Mouse (Mus musculus) limb, embryonic 14.5 days (tissue): ENCODE measurements around the gene Irf2. TPM values are rescaled to one million over a fixed set of nuclear protein-coding genes. Genes with fewer than 3 reads are reported as not detected.

Experiments
- ATAC-seq: fragments of 200-750 bp; cut with Nextera tagmentation; 2 replicates; pipeline ENCODE4 v1.8.0; 2017; ENCODE audit warnings: low read depth, moderate number of reproducible peaks, moderate TSS enrichment; ENCODE audit not compliant: low FRiP score
- DNase-seq: peaks from one replicate; pipeline ENCODE4 v3.0.0-alpha.2; 2015; ENCODE audit warnings: low spot score
- H3K27ac ChIP-seq: fragments of 300-500 bp; sonication (generic); replicated peaks from 2 replicates; pipeline ENCODE4 v1.5.1; 2014; ENCODE audit warnings: low read depth, mild to moderate bottlenecking, low read length, moderate library complexity, mixed read lengths
- H3K27me3 ChIP-seq: fragments of 300-500 bp; sonication (generic); 2 replicates; pipeline ENCODE4 v1.6.1; 2014; ENCODE audit warnings: low read length, mixed read lengths; ENCODE audit not compliant: control insufficient read depth, insufficient read depth
- H3K36me3 ChIP-seq: fragments of 300-500 bp; sonication (generic); 2 replicates; pipeline ENCODE4 v1.6.1; 2014; ENCODE audit warnings: mild to moderate bottlenecking, low read length, moderate library complexity, mixed read lengths; ENCODE audit not compliant: control insufficient read depth, insufficient read depth
- H3K4me1 ChIP-seq: fragments of 300-500 bp; sonication (generic); 2 replicates; pipeline ENCODE4 v1.6.1; 2014; ENCODE audit warnings: antibody characterized with exemption, low read length, mixed read lengths; ENCODE audit not compliant: control insufficient read depth, insufficient read depth
- H3K4me2 ChIP-seq: fragments of 300-500 bp; sonication (generic); replicated peaks from 2 replicates; pipeline ENCODE4 v1.6.1; 2014; ENCODE audit warnings: low read depth, mild to moderate bottlenecking, low read length, moderate library complexity; ENCODE audit not compliant: severe bottlenecking
- H3K4me3 ChIP-seq: fragments of 300-500 bp; sonication (generic); replicated peaks from 2 replicates; pipeline ENCODE4 v1.5.1; 2014; ENCODE audit warnings: low read length
- H3K9ac ChIP-seq: fragments of 300-500 bp; sonication (generic); 2 replicates; pipeline ENCODE4 v1.6.1; 2014; ENCODE audit warnings: mild to moderate bottlenecking, low read depth, low read length, moderate library complexity; ENCODE audit not compliant: severe bottlenecking
- H3K9me3 ChIP-seq: fragments of 300-500 bp; sonication (generic); 2 replicates; pipeline ENCODE4 v1.6.1; 2016; ENCODE audit warnings: low read length; ENCODE audit not compliant: control insufficient read depth
- POLR2A ChIP-seq: fragments of 200-500 bp; IDR thresholded peaks from 2 replicates; pipeline ENCODE4 v1.8.0; 2012; ENCODE audit warnings: inconsistent platforms, mild to moderate bottlenecking, moderate library complexity, borderline replicate concordance; ENCODE audit not compliant: insufficient read depth, insufficient read length; ENCODE audit errors: extremely low read depth
- WGBS: fragments of 180-500 bp; shearing (Covaris S2); extraction: QIAGEN DNeasy Blood & Tissue Kit; methylation state at CpG from one replicate; pipeline ENCODE4 v1.1.7; 2014; 5-methylcytosine and 5-hydroxymethylcytosine counted together
- polyA plus RNA-seq, 2 experiments: library from polyadenylated mRNA; depleted of rRNA in 1 of 2; stranded (reverse) in 1 of 2; unstranded in 1 of 2; fragments of >200 nt; fragmentation: Nextera tagmentation in 1 of 2; extraction: Ambion mirVana in 1 of 2; gene quantifications; 2 replicates each; pipeline versions ENCODE4 v1.2.1 to v1.2.3; 2012 to 2014

The Irf2 gene
- polyA plus RNA-seq, 2 experiments, result 15.1 to 16.8 TPM

DNA sequence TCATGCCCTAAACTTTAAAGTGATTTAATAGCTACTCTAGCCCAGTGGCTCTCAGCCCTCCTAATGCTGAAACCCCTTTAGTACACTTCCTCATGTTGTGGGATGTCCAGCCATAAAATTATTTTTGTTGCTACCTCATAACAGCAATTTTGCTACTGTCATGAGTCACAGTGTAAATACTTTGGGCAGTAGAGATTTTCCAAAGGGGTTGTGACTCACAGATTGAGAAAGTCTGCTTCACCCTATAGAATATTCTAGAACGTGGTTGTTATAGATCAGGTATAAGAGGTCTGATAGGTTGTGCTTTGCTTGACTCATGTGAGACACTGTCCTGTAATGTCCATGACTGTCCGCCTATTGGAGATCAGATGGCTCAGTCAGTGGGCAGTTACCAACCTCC, 154.9 kb downstream of the Irf2 start:
- Histone ChIP-seq H3K27ac (no peak overlapping the region), H3K36me3 (no peaks in the 10 kb centered on the region), H3K9ac (no peak overlapping the region), H3K4me3 (no peak overlapping the region), H3K4me2 (no peak overlapping the region), H3K27me3 (no peaks in the 10 kb centered on the region), H3K9me3 (no peaks in the 10 kb centered on the region), H3K4me1 (peaks cover 11% of the 10 kb centered on the region)
- TF ChIP-seq POLR2A, result no peak
- ATAC-seq (no peak), DNase-seq (no peak)
- 89% methylated on average over 2 of the region's 2 CpGs for WGBS

DNA sequence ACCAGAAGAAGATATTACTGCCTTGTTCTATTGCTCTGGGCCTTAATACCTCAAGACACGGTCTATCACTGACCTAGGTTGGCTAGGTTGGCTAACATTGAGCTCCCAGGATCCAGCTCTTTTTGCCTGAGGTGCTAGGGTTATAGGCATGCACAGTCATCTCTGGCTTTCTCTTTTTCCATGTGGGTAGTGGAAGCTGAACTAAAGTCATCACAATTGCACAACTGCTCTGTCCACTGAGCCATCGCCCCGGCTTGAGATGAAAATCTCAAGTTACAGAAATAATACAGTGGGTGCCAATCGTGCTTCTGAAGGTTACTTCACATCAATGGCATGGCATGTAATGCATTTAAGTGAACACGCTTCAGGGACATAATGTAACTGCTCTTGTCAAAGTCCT, 156.5 kb downstream of the Irf2 start:
- Histone ChIP-seq H3K27me3 (no peaks in the 10 kb centered on the region), H3K9ac (no peak overlapping the region), H3K36me3 (no peaks in the 10 kb centered on the region), H3K27ac (no peak overlapping the region), H3K4me2 (no peak overlapping the region), H3K9me3 (no peaks in the 10 kb centered on the region), H3K4me3 (no peak overlapping the region), H3K4me1 (peaks cover 11% of the 10 kb centered on the region)
- DNase-seq (no peak), ATAC-seq (no peak)
- no peak for TF ChIP-seq POLR2A
- 92% methylated on average over 5 of the region's 5 CpGs for WGBS

DNA sequence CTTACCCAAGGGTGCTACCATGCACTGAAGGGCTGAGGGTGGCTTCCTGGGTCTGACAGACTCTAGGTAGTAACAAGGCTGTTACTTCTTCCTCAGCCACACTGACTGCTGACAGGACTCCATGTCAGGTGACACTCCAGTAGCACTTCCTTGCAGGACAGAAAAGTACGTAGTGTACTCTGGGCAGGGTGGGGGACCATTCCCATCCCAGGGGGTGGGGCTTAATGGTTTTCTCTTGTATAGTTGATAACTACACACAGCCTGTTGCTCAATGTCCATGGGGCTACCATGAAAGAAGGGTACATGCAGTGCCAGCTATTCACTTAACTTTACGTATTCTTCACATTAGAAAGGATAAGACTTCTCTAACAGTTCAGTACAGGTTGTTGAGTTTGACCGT, 157.2 kb downstream of the Irf2 start:
- Histone ChIP-seq H3K9ac (no peak overlapping the region), H3K4me2 (no peak overlapping the region), H3K4me1 (peaks cover 11% of the 10 kb centered on the region), H3K27me3 (no peaks in the 10 kb centered on the region), H3K4me3 (no peak overlapping the region), H3K9me3 (no peaks in the 10 kb centered on the region), H3K27ac (no peak overlapping the region), H3K36me3 (no peaks in the 10 kb centered on the region)
- ATAC-seq (no peak), DNase-seq (no peak)
- WGBS, result 90% methylated on average over 3 of the region's 3 CpGs
- TF ChIP-seq POLR2A, result no peak

Other genes starting within 250 kb of the Irf2 start
- 10.1 and 11.5 TPM in 2 replicates for gene Cenpu, start 187.7 kb upstream of the Irf2 start, polyA plus RNA-seq (2012; rRNA removed)
- 11.0 and 11.2 TPM in 2 replicates for gene Cenpu, start 187.7 kb upstream of the Irf2 start, polyA plus RNA-seq (2014; fragmentation: Nextera tagmentation; extraction: Ambion mirVana)
- gene Primpol, start 122.5 kb upstream of the Irf2 start, polyA plus RNA-seq (2012; rRNA removed), result 10.1 and 10.3 TPM in 2 replicates
- gene Primpol, start 122.5 kb upstream of the Irf2 start, polyA plus RNA-seq (2014; fragmentation: Nextera tagmentation; extraction: Ambion mirVana), result 13.9 and 16.8 TPM in 2 replicates
- 47.5 and 54.0 TPM in 2 replicates for gene Casp3, start 122.4 kb upstream of the Irf2 start, polyA plus RNA-seq (2012; rRNA removed)
- 71.3 and 72.1 TPM in 2 replicates for gene Casp3, start 122.4 kb upstream of the Irf2 start, polyA plus RNA-seq (2014; fragmentation: Nextera tagmentation; extraction: Ambion mirVana)
- 0.49 and 0.92 TPM in 2 replicates for gene Enpp6, start 247.2 kb downstream of the Irf2 start, polyA plus RNA-seq (2012; rRNA removed)
- gene Enpp6, start 247.2 kb downstream of the Irf2 start, polyA plus RNA-seq (2014; fragmentation: Nextera tagmentation; extraction: Ambion mirVana), result 1.3 and 1.7 TPM in 2 replicates